Mouse (Mus musculus) megakaryocyte, embryonic 14.5 days (primary cell): ENCODE results near the gene Ttll11. TPM values are rescaled to one million over a fixed set of nuclear protein-coding genes. Genes with fewer than 3 reads are reported as not detected.

Source experiments
- H3K27me3 ChIP-seq: replicated peaks from 2 replicates; pipeline ENCODE3; 2012; ENCODE audit warnings: inconsistent platforms
- H3K36me3 ChIP-seq: replicated peaks from 2 replicates; pipeline ENCODE3; 2012; ENCODE audit warnings: low read length, inconsistent platforms, mixed read lengths
- H3K4me1 ChIP-seq: 2 replicates; pipeline ENCODE4 v1.6.1; 2012; ENCODE audit warnings: inconsistent platforms
- H3K4me3 ChIP-seq: replicated peaks from 2 replicates; pipeline ENCODE3; 2012; ENCODE audit warnings: moderate library complexity, mild to moderate bottlenecking, inconsistent platforms
- H3K9me3 ChIP-seq: 2 replicates; pipeline ENCODE4 v1.6.1; 2012; ENCODE audit warnings: inconsistent platforms
- FLI1 ChIP-seq: IDR thresholded peaks from 2 replicates; pipeline ENCODE4 v1.6.1; 2012; ENCODE audit warnings: low read length, inconsistent platforms, mixed read lengths
- GATA1 ChIP-seq: IDR thresholded peaks from 3 replicates; pipeline ENCODE4 v1.6.1; 2012; ENCODE audit warnings: mixed read lengths, low read length, inconsistent platforms, borderline replicate concordance
- polyA plus RNA-seq: library from polyadenylated mRNA; stranded (reverse); fragments of >175 nt; gene quantifications from 2 replicates; pipeline ENCODE4 v1.2.3, GENCODE M21; 2012; ENCODE audit warnings: low replicate concordance; ENCODE audit not compliant: insufficient read depth

The Ttll11 gene
- polyA plus RNA-seq, 1 experiment: 64.8 TPM

GRCm38 (mm10) chr2:35761458-35761857 lies 218.3 kb downstream of the Ttll11 start:
- Histone ChIP-seq H3K4me1 (peaks cover 92% of the 10 kb centered on the region), H3K27me3 (no peaks in the 10 kb centered on the region), H3K4me3 (no peak overlapping the region), H3K36me3 (peaks cover 96% of the 10 kb centered on the region), H3K9me3 (no peaks in the 10 kb centered on the region)
- TF ChIP-seq GATA1: no peak
- no peak for TF ChIP-seq FLI1

- no peaks in the 10 kb centered on the region for H3K27me3 ChIP-seq
- H3K9me3 ChIP-seq: no peaks in the 10 kb centered on the region
- TF ChIP-seq GATA1 (no peak), FLI1 (no peak)
- peaks cover 96% of the 10 kb centered on the region for H3K36me3 ChIP-seq
- H3K4me3 ChIP-seq: no peak overlapping the region
- H3K4me1 ChIP-seq: peaks cover 90% of the 10 kb centered on the region
Measured at GRCm38 (mm10) chr2:35760867-35761266, 218.8 kb downstream of the Ttll11 start.

GRCm38 (mm10) chr2:35760352-35760751 lies 219.4 kb downstream of the Ttll11 start:
- H3K4me3 ChIP-seq: no peak overlapping the region
- peaks cover 90% of the 10 kb centered on the region for H3K4me1 ChIP-seq
- TF ChIP-seq GATA1: no peak
- no peak for TF ChIP-seq FLI1

GRCm38 (mm10) chr2:35756467-35756866 lies 223.2 kb downstream of the Ttll11 start:
- peaks cover 81% of the 10 kb centered on the region for H3K4me1 ChIP-seq
- TF ChIP-seq FLI1: no peak
- no peak for TF ChIP-seq GATA1
- peaks cover 98% of the 10 kb centered on the region for H3K36me3 ChIP-seq
- no peaks in the 10 kb centered on the region for H3K27me3 ChIP-seq
- no peak overlapping the region for H3K4me3 ChIP-seq
- H3K9me3 ChIP-seq: no peaks in the 10 kb centered on the region

More at GRCm38 (mm10) chr2:35760352-35760751, 219.4 kb downstream of the Ttll11 start:
- Histone ChIP-seq H3K27me3 (no peaks in the 10 kb centered on the region), H3K9me3 (no peaks in the 10 kb centered on the region), H3K36me3 (peaks cover 96% of the 10 kb centered on the region)

GRCm38 (mm10) chr2:35751781-35752505 lies 227.8 kb downstream of the Ttll11 start:
- H3K9me3 ChIP-seq: no peaks in the 10 kb centered on the region
- H3K36me3 ChIP-seq: peaks cover 100% of the 10 kb centered on the region
- H3K4me3 ChIP-seq: no peak overlapping the region
- H3K27me3 ChIP-seq: no peaks in the 10 kb centered on the region
- no peak for TF ChIP-seq FLI1
- no peak for TF ChIP-seq GATA1
- H3K4me1 ChIP-seq: peaks cover 84% of the 10 kb centered on the region

GRCm38 (mm10) chr2:35750533-35751141 lies 229.1 kb downstream of the Ttll11 start:
- TF ChIP-seq FLI1 (no peak), GATA1 (no peak)
- Histone ChIP-seq H3K27me3 (no peaks in the 10 kb centered on the region), H3K4me1 (peaks cover 82% of the 10 kb centered on the region), H3K9me3 (no peaks in the 10 kb centered on the region), H3K36me3 (peaks cover 98% of the 10 kb centered on the region), H3K4me3 (no peak overlapping the region)

- no peak overlapping the region for H3K4me3 ChIP-seq
- H3K36me3 ChIP-seq: peaks cover 81% of the 10 kb centered on the region
- TF ChIP-seq FLI1 (no peak), GATA1 (no peak)
Measured at GRCm38 (mm10) chr2:35747371-35748035, 232.2 kb downstream of the Ttll11 start.

GRCm38 (mm10) chr2:35746638-35747037 lies 233.1 kb downstream of the Ttll11 start:
- peaks cover 75% of the 10 kb centered on the region for H3K4me1 ChIP-seq
- no peak for TF ChIP-seq FLI1
- no peak for TF ChIP-seq GATA1
- H3K4me3 ChIP-seq: no peak overlapping the region
- no peaks in the 10 kb centered on the region for H3K9me3 ChIP-seq
- H3K27me3 ChIP-seq: no peaks in the 10 kb centered on the region
- H3K36me3 ChIP-seq: peaks cover 72% of the 10 kb centered on the region

More at GRCm38 (mm10) chr2:35747371-35748035, 232.2 kb downstream of the Ttll11 start:
- Histone ChIP-seq H3K27me3 (no peaks in the 10 kb centered on the region), H3K4me1 (peaks cover 81% of the 10 kb centered on the region), H3K9me3 (no peaks in the 10 kb centered on the region)

- Histone ChIP-seq H3K9me3 (no peaks in the 10 kb centered on the region), H3K4me1 (peaks cover 76% of the 10 kb centered on the region), H3K27me3 (no peaks in the 10 kb centered on the region), H3K4me3 (no peak overlapping the region), H3K36me3 (peaks cover 66% of the 10 kb centered on the region)
- no peak for TF ChIP-seq GATA1
- no peak for TF ChIP-seq FLI1
Measured at GRCm38 (mm10) chr2:35745876-35746275, 233.8 kb downstream of the Ttll11 start.
